Mouse (Mus musculus): Measurements from ENCODE around the gene Adgrl2.

The Adgrl2 gene

GRCm38 (mm10) chr3:148990531-148991003 is at the start of gene Adgrl2:
Gene Adgrl2 (minus strand): TSS chr3:148990555.
- no peak for DNase-seq (ENCODE audit: low spot score)

- no peak for DNase-seq (ENCODE audit: low spot score)
Observed at GRCm38 (mm10) chr3:149038771-149039170, 48.4 kb upstream of the Adgrl2 start.

- no peak for DNase-seq (ENCODE audit: low spot score)
Observed at GRCm38 (mm10) chr3:149019925-149020324, 29.6 kb upstream of the Adgrl2 start.

GRCm38 (mm10) chr3:149009311-149009710 is 19.0 kb upstream of the Adgrl2 start:
- no peak for DNase-seq (ENCODE audit: low spot score)

- no peak for DNase-seq (ENCODE audit: low spot score)
Observed at GRCm38 (mm10) chr3:149008634-149009023, 18.3 kb upstream of the Adgrl2 start.

- no peak for DNase-seq (ENCODE audit: low spot score)
Observed at GRCm38 (mm10) chr3:149007860-149008633, 17.7 kb upstream of the Adgrl2 start.

GRCm38 (mm10) chr3:149001364-149001763 is 11.0 kb upstream of the Adgrl2 start:
- no peak for DNase-seq (ENCODE audit: low spot score)

GRCm38 (mm10) chr3:148998661-148999060 is 8.3 kb upstream of the Adgrl2 start:
- DNase-seq (ENCODE audit: low spot score) = no peak

GRCm38 (mm10) chr3:148991056-148991455 is 701 bp upstream of the Adgrl2 start:
- no peak for DNase-seq (ENCODE audit: low spot score)

- peak; percentile 10 for DNase-seq (ENCODE audit: low spot score)
Observed at GRCm38 (mm10) chr3:148989818-148990530, 381 bp downstream of the Adgrl2 start.

- DNase-seq (ENCODE audit: low spot score) = peak; percentile 57
Observed at GRCm38 (mm10) chr3:148988996-148989817, 1.1 kb downstream of the Adgrl2 start.

GRCm38 (mm10) chr3:148988293-148988995 is 1.9 kb downstream of the Adgrl2 start:
- DNase-seq (ENCODE audit: low spot score) = no peak

- peak; percentile 56 for DNase-seq (ENCODE audit: low spot score)
Observed at GRCm38 (mm10) chr3:148987591-148988292, 2.6 kb downstream of the Adgrl2 start.

- DNase-seq (ENCODE audit: low spot score) = no peak
Observed at GRCm38 (mm10) chr3:148986894-148987590, 3.3 kb downstream of the Adgrl2 start.

GRCm38 (mm10) chr3:148986296-148986893 is 4.0 kb downstream of the Adgrl2 start:
- DNase-seq (ENCODE audit: low spot score) = no peak

GRCm38 (mm10) chr3:148984326-148984725 is 6.0 kb downstream of the Adgrl2 start:
- DNase-seq (ENCODE audit: low spot score) = no peak

GRCm38 (mm10) chr3:148982370-148982769 is 8.0 kb downstream of the Adgrl2 start:
- no peak for DNase-seq (ENCODE audit: low spot score)

- no peak for DNase-seq (ENCODE audit: low spot score)
Observed at GRCm38 (mm10) chr3:148981776-148982175, 8.6 kb downstream of the Adgrl2 start.

GRCm38 (mm10) chr3:148978541-148978940 is 11.8 kb downstream of the Adgrl2 start:
- no peak for DNase-seq (ENCODE audit: low spot score)

GRCm38 (mm10) chr3:148977838-148978237 is 12.5 kb downstream of the Adgrl2 start:
- DNase-seq (ENCODE audit: low spot score) = no peak

Measured in urinary bladder, postnatal 10 days (tissue).